Mouse (Mus musculus) c-Kit-positive CD71-negative TER-119-negative erythroid progenitor cells, embryonic 14.5 days (primary cell): ENCODE results near the gene Susd6.
"Not testable (repeated sequence)": the region's sequence is repeated elsewhere in the genome, so short reads cannot be mapped to it uniquely, and the experiment has no call there.

Experiments used
- DNase-seq: peaks from one replicate; pipeline ENCODE4 v3.0.0-alpha.2; 2013; ENCODE audit warnings: low read depth

The Susd6 gene

DNA sequence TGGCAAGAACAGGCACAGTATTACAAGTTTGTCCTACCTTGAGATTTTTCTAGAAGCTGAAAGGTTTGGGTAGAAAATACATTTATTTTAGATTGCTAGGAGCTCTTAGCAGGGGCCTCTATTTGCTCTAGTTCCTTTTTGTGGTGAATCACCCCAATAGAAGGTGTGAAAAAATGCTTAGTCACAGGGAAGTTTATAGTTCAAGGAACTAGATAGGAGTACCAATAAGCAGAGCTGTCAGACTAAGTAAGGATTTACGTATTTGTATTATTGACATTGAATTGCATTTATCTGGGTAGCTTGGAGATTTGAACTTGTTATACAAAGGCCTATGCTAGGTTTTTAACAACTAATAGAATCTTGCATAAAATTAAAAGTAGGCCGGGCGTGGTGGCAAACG is 23.6 kb downstream of the Susd6 start:
- DNase-seq: no peak

DNA sequence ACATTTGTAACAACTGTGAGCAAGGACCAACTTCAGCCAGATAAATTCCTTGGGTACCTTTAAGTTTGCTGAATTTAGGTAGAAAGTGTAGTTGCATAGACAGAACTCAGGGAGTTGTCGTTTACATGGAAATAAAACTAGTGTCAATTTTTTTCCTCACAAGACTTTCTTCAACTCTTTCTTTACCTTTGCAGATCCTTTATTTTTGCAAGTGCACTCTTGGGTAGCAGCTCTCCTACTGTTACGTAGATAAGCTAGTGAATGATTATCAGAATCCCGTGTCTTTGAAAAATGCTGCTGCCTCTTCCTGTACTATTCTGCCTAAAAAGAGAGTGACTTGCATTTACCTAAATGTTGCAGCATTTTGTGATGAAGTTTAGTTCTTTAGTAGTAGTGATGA is 24.2 kb downstream of the Susd6 start:
- DNase-seq: no peak

DNA sequence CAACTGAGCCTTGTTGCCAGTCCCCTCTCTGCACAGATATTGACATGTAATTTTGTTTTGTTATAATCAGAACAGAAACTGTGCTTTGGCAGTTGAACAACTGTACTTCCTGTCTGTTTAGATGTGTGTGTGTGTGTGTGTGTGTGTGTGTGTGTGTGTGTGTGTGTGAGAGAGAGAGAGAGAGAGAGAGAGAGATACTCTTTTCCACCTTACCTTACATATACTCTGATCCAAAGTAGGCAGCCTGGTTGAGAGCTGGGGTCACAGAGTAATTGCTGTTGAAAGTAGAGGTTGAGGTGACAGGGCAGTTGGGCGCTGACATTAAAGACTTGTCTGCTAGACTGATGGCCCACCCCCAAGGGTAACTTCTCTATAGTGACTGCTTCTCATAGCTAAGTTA is 25.0 kb downstream of the Susd6 start:
- DNase-seq: no peak

DNA sequence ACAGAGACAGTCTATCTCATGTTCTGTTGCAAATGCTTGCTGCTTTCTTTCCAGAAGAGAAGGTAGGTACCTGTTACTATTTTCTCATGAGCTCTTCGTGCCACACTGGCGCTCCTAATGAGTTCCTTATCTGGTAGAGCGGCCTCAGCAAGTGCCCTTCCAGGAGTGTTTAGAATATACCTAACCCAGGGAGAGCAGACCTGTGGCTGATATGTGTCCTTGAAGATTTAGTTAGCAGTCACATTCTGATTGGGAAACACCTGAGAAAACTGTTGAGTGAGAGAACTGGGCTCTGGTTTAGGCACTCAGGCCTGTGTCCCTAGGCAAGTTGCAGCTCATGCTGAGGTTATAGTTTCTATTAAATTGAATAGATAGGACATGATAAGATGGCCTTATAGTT is 25.6 kb downstream of the Susd6 start:
- DNase-seq: no peak

DNA sequence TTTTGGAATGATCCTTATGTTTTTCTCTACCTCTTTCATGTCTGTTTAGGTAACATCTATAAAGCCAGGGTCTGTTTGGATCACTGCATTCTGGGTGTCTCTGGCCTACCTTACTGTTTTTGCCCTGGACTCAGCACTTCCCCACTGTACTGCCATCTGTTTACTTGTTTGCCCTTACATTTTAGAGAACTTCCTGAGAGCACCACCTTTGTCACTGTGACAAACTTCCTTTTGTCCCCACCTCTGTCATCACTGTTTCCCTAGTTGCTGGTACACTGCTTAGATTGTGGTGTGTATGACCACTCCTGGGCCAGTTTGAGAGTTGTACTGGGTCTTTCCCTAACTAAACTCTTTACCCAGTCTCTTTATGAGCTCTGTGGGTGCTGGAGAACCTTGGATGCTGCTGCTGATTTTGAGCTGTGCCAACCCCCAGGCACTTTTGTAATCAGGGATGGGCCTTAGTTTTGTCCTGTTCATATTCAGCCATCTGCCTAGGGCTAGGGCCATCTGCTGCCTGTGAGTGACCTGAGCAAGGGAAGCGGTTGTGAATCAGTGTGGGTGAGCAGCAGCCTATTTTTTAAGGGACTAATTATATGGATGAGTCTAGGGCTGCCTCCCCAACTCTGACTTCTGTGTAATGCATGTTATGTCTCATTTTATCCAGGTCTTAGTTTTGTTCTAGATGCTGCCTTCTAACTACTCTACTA is 26.2 kb downstream of the Susd6 start:
- no peak for DNase-seq

DNA sequence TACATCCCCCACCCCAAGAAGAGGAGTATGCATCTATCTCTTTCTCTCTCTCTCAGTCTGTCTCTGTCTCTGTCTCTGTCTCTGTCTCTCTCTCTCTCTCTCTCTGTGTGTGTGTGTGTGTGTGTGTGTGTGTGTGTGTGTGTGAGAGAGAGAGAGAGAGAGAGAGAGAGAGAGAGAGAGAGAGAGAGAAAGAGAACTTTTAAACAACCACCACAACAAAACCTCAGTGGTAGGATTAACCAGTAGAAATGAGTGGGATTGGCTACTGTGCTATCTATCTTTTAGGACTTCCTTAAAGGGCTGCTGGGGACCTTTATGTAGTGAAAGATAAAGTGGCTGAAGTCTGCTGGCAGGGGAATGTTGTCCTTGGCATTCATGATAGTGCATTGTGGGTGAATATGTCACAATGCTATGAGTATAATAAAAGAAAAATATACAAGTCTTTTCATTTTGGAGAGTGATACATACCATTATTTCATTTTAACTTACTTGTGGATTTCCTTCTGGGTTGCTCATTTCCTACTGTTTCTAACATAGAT is 27.5 kb downstream of the Susd6 start:
- DNase-seq: no peak

DNA sequence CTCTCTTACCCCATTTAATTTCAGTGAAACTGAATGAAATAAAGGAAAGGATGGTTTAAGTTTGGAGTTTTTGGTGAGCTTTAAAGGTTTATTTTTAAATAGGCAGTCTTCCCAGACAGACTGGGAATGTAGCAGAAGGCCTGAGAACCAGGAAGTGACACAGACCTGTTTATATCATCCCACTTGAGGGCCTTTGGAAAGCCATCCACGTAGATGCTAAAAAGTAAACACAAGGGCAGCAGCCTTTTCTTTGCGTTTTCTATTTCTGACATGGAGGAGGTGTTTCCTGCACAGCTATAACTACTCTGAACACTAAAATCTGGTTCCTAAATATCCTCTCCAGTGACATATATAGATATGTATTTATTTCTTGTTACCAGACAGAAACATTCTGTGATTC is 28.7 kb downstream of the Susd6 start:
- not testable (repeated sequence) for DNase-seq

DNA sequence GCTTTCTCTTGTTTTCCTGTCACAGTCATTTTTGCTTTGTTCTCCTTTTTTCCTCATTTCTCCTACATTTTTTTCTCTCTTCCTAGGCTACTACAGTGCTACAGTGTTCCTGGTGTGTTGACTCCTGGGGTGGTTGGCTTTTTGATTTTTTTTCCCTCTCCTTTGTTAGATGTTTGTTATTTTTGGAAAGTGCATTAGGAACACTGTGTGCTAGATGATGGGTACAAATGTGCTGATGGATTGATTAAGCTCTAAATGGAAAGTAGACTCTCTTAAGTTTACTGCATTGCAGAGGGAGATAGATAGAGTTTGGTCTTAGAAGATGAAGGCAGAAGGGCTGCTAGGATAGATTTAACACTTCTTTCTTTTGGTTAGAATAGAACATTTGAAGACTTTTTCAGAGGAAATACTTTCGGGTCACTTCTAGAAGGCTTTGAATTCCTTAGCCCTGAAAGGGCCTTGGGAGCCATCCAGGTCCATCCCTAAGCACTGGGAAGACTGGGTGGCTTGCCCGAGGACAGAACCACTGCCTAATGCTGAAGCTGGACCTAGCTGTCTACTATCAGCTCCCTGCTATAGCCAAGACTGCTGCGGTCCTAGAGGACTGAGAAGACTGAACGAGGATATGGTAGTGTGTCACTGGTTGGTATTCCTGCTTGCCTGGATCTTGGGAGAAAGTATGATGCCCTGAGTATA is 31.1 kb downstream of the Susd6 start:
- DNase-seq: no peak

DNA sequence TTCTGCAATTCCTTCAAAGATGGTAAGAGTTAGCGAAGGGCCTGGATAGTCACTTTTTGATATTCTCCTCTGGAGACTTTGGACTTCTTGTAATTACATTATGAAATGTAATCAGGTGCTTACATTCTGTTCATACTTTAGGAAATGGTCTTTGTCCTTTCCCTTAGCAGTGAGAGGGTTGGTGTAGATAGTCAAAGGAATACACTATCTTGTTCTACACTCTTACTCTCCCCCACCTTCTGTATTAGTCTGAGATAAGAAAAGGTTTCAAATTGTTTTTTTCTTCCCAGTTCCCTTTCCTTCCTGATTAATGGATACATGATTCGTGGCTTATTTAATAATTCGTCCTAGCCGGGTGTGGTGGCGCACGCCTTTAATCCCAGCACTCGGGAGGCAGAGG is 32.2 kb downstream of the Susd6 start:
- DNase-seq: no peak

DNA sequence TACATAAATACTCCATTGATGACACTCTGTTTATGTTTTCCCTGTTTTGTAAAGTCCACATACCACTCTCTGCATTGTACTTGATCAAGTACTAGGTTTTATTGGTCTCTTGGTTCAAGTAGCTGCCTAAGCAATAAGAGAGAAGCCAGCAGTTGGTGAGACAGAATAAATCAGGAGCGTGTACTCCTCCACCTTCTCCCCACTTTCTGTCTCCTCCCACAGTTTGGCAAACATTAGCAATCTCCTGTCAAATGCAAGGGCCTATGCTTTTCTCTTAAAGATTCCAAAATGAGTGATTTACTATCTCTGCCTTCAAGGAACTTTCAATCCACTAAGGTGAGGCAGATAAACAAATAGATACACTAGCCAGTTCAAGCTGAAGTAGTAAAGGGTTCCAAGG is 33.9 kb downstream of the Susd6 start:
- no peak for DNase-seq

DNA sequence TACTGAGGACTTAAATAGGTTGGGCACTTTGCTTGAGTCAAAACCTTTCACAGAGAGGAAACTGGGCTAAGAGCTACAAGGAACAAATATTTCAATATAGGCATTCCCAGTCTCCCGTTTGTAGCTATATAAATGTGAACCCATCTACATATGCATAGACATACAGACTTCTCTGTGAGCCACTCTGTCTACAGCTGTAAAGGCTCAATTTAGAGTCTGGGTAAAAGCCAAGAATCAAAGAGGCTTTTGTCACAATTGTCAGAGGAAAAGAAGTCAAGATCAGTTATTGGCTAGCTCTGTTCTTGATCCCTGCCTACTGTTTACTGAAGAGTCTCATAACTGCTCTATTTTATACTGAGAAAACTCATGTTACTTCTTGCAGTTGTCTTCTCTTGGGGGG is 36.1 kb downstream of the Susd6 start:
- DNase-seq: no peak

DNA sequence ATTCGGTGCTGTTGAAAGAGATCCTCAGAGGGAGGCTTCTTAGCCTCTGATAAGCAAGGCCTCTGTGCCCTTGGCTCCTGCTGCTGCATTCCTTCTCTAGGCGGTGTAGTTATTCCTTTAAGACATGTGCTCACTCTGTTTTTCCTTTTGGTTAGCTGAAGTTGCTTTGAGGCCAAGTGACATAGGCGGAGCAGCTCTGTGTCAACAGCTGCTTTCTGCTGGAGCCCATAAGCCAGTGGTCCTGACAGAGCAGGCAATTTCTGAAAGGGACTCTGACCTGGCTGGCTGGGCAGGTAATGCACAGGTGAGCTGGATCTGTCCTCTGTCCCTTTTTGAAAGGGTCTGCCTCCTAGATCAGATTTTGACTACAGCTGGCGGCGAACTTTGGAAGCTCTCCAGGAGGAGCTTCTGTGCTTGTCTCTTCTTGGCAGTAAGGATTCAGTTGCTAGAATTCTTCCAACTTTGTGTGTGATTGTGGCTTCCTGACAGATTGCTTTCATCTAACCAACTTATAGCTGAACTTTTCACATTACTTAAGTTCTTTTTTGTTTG is 37.2 kb downstream of the Susd6 start:
- DNase-seq: no peak

DNA sequence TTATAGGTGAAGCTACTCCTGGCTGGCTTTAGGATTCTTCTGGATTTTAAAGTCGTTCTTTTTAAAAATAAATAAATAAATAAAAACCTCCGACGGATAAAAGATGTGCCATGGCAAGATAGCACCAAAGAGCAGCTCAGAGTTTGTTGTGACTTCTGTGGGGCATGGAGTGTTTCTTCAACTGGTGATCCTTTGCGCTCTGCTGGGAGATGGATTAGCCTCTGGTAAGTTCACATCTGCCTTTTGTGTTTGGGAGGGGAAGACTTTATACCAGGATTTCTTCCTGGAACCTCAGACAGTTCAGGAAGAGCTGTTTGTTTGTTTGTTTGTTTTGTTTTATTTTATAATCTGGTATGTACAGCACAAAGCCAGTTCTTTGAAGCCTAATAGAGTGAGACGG is 37.7 kb downstream of the Susd6 start:
- DNase-seq: no peak

DNA sequence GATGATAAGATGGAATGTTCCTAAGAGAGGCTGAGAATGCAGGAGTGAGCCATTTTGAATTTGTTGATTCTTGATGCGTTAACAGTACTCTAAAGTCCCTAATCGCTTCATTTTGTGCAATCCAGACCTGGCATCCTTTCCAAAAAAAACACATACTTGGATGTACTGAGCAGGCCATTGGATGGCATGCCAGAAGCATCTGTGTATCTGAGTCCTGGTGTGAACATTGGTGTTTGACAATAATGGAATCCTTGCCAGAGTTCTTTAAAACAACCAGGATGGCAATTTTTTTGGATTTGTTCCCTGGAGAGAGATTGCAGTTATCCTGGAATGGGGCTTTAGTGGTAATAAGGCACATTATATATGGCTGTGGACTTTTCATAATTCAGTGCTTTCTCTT is 38.6 kb downstream of the Susd6 start:
- no peak for DNase-seq

DNA sequence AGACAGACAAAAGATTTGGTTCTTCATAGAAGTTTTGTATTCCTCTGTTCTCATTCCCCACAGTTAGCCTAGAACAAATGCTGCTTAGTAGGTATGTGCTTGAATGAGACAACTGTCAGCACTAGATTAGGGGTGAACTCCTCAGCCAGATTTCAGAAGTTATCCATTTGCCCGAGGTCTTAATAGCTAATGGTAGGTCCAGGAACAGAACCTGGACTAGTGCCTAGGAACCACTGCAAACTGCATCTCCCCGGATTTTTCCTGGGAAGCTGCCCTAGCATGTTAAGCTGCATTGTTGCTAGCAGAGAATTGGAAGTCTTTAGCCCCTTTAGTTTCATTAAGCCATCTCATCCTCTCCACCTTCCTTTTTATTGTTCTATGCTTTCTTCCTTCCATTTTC is 39.9 kb downstream of the Susd6 start:
- DNase-seq: no peak

DNA sequence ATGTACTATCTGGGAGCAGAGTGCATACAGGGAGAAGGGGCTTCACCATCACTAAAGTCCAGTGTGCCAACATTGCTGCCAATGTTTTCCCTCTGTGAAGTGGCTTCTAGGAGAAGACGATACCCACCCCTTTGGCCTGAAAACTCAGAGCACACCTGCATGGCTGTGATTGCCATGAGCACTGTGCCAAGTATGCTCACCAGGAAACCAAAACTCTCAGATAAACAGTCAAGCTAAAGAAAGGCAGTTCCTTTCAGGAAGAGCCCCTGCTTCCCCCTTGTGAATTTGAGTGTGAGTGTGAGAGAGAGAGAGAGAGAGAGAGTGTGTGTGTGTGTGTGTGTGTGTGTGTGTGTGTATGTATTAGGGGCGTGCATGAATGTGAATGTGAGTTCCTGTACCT is 40.5 kb downstream of the Susd6 start:
- no peak for DNase-seq

DNA sequence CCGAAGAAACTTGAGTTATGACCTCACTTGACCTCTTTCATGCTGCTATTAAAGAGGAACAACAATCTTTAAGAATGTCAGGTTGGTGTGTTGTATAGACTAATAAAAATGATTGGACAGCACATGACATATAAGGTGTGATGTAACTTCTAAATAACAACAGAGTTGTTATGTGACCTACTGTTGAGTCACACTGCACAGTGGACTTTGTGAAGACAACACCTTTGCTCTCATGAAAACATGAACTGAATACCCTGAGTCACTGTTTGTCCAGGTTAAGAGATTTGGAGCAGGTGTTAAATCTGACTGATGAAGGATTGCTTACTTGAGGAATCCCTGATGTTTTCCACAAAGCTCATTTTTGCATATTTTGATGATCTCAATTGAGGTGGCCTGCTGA is 42.0 kb downstream of the Susd6 start:
- DNase-seq: no peak

DNA sequence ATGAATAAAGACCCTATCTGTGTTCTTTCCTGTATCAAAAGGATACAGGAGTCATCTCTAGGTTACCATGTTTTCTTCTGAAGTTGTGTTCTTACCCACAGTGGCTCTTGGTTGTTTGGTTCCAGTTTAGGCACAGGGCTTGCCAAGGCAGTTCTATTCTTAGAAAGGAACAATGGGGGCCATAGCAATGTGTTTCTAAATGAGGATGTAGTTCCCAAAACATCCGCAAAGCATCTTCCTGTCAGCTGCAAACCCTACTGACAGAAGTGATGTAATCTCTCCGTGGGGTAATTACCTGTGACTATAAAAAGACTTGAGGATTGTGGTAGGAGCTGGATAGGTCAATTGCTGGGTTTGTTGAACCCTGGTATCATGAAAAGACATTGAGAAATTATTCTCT is 43.2 kb downstream of the Susd6 start:
- DNase-seq: no peak

DNA sequence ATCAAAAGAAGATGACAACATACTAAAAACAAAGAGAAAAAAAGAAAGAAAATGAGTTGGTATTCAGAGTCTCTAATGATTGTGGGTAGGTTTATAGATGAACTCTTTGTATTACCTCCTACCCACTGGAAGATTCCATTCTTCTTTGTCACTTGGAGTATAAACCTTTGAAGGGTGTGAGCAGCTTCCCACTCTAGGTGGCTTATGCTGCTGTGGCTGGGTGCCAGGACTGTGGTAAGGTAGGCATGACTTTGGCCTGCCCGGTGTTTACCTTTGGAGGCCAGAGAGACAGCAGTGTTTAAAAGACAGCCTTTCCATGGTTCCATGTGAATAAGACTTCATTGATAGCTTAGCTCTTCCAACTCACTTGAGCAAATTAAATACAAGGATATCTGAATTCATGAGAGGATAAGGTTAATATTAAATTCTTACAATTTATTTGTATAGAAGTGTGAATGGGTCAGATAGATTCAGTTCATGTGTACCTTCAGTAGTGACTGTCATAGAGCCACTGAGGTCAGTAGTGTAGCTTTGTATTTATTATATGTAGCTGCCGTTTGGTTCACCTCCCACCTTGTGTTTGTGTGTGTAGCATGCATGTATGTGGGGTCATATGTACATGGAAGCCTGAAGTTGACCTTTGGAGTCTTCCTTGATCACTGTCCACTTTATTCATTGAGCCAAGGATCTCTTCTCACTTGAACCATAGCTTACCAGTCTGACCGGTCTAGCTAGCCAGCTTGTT is 44.0 kb downstream of the Susd6 start:
- no peak for DNase-seq

DNA sequence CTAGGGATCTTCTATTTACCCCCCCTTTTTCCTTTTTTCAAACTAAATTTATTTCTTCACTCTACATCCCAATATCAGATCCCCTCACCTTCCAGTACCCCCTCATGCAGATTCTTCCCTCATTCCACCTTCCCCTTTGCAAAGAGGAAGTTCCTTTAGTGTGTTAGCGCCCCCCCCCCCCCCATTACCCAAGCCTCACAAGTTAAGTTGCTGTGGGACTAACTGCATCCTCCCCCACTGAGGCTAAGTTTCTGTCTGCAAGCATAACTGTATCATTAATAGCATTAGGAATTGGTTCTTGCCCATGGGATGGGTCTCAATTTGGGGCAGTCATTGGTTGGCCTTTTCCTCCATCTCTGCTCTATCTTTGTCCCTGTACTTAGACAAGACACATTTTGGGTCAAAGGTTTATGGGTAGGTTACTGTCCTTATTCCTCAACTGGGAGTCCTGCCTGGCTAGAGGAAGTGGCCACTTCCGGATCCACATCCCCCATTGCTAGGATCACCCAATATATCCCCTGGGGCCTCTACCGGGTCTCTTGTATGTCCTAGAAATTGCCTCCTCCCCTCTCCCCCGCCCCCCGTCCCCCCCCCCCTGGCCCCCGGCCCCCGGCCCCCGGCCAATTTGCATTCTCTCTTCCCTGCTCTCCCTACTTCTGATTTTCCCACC is 44.7 kb downstream of the Susd6 start:
- DNase-seq: no peak

DNA sequence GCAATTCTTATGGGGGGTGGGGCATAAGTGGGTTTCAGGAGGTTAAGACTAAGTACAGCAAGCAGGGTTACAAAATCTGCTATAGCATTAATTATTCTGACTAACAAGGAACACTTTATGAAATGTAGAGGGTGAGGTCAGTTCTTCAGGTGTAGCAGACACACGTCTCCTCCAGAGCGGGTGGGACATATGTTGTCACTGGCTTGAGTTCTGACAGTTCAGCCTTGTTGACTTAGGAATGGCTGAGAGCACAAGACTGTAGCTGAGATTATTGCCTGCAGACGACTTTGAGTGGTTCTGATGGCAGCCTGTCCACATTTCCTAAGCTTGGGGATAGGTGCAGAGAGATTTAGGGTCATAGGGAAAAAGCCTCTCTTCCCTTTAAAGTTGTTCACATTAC is 47.3 kb downstream of the Susd6 start:
- DNase-seq: no peak

DNA sequence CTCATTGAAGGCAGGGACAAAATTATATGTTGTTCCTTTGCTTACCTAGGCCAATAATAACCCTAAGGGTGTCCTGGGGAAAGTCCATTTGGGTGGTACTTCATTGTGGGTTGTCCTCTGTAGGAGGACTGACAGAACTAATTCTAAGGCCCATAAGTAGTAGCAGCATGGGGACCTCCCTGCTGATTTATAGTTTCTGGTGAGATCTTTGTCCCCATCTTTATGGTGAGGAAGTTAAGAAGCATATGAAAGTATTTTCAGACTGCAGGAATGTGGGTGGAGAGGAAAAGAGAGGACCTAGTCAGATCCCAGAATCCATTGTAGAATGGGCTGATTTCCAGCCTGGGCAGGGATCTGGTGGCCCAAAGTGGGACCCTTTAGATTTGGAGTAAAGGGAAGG is 48.0 kb downstream of the Susd6 start:
- no peak for DNase-seq
